Mouse (Mus musculus): Measurements from ENCODE around the gene Etv3. TPM values are rescaled to one million over a fixed set of nuclear protein-coding genes. Genes with fewer than 3 reads are reported as not detected.
A peak's percentile ranks its signal among the peaks of the same experiment; 100 is the strongest.

Etv3 gene
- polyA plus RNA-seq, 1 experiment from 2014 or later: 12.9 TPM

- H3K9ac ChIP-seq (replicated peaks): no peak overlapping the region
- H3K4me3 ChIP-seq (replicated peaks): no peak overlapping the region
- peaks cover 10% of the 10 kb centered on the region for H3K4me1 ChIP-seq (replicated peaks)
- no peaks in the 10 kb centered on the region for H3K36me3 ChIP-seq
- WGBS: 65% methylated on average over 4 of the region's 4 CpGs
- ATAC-seq: 0 out of 2 replicates have a peak, but pooled peaks have one; percentile 32
- H3K9me3 ChIP-seq: no peaks in the 10 kb centered on the region
- no peak overlapping the region for H3K27ac ChIP-seq
- H3K4me2 ChIP-seq (replicated peaks): no peak overlapping the region
- peaks cover 13% of the 10 kb centered on the region; the same call in 1 of the 2 replicates for H3K27me3 ChIP-seq
Observed at GRCm38 (mm10) chr3:87504749-87505425, 20.3 kb upstream of the Etv3 start.

GRCm38 (mm10) chr3:87506456-87507416 is 18.5 kb upstream of the Etv3 start:
- Histone ChIP-seq H3K9me3 (no peaks in the 10 kb centered on the region), H3K36me3 (no peaks in the 10 kb centered on the region), H3K4me3 (replicated peaks) (no peak overlapping the region), H3K27ac (no peak overlapping the region), H3K9ac (replicated peaks) (no peak overlapping the region), H3K4me1 (replicated peaks) (peaks cover 9% of the 10 kb centered on the region), H3K4me2 (replicated peaks) (no peak overlapping the region), H3K27me3 (peaks cover 10% of the 10 kb centered on the region; the same call in 1 of the 2 replicates)
- WGBS: 73% methylated on average over 12 of the region's 12 CpGs
- no peak for ATAC-seq

GRCm38 (mm10) chr3:87508205-87508901 is 16.9 kb upstream of the Etv3 start:
- no peak overlapping the region for H3K27ac ChIP-seq
- 21% methylated on average over 17 of the region's 17 CpGs for WGBS
- peak overlapping the region; percentile 21; the same call in 1 of the 2 replicates for H3K9ac ChIP-seq (replicated peaks)
- H3K4me2 ChIP-seq (replicated peaks): peak overlapping the region; percentile 45
- no peaks in the 10 kb centered on the region for H3K36me3 ChIP-seq
- no peaks in the 10 kb centered on the region for H3K9me3 ChIP-seq
- peak; percentile 84 for ATAC-seq
- H3K4me1 ChIP-seq (replicated peaks): peaks cover 4% of the 10 kb centered on the region
- peaks cover 9% of the 10 kb centered on the region; the same call in 1 of the 2 replicates for H3K27me3 ChIP-seq
- H3K4me3 ChIP-seq (replicated peaks): 0 out of 2 replicates have a peak overlapping the region, but pooled peaks have one; percentile 8

- peaks cover 5% of the 10 kb centered on the region; the same call in 1 of the 2 replicates for H3K27me3 ChIP-seq
- H3K4me2 ChIP-seq (replicated peaks): no peak overlapping the region
- ATAC-seq: no peak
- H3K36me3 ChIP-seq: no peaks in the 10 kb centered on the region
- H3K4me1 ChIP-seq (replicated peaks): peaks cover 4% of the 10 kb centered on the region
- no peak overlapping the region for H3K9ac ChIP-seq (replicated peaks)
- WGBS: 50% methylated on average over 4 of the region's 4 CpGs
- H3K4me3 ChIP-seq (replicated peaks): no peak overlapping the region
- no peaks in the 10 kb centered on the region for H3K9me3 ChIP-seq
- no peak overlapping the region for H3K27ac ChIP-seq
Observed at GRCm38 (mm10) chr3:87509061-87509460, 16.1 kb upstream of the Etv3 start.

- 88% methylated on average over 9 of the region's 9 CpGs for WGBS
- H3K4me3 ChIP-seq (replicated peaks): no peak overlapping the region
- no peaks in the 10 kb centered on the region for H3K36me3 ChIP-seq
- H3K9ac ChIP-seq (replicated peaks): no peak overlapping the region
- no peak overlapping the region for H3K27ac ChIP-seq
- peaks cover 4% of the 10 kb centered on the region for H3K4me1 ChIP-seq (replicated peaks)
- H3K9me3 ChIP-seq: no peaks in the 10 kb centered on the region
- H3K4me2 ChIP-seq (replicated peaks): no peak overlapping the region
- H3K27me3 ChIP-seq: peaks cover 4% of the 10 kb centered on the region; the same call in 1 of the 2 replicates
- ATAC-seq: no peak
Observed at GRCm38 (mm10) chr3:87510832-87511231, 14.4 kb upstream of the Etv3 start.

- H3K36me3 ChIP-seq: no peaks in the 10 kb centered on the region
- no peak for ATAC-seq
- H3K9ac ChIP-seq (replicated peaks): no peak overlapping the region; the same call in 1 of the 2 replicates
- H3K4me3 ChIP-seq (replicated peaks): no peak overlapping the region
- no peaks in the 10 kb centered on the region for H3K9me3 ChIP-seq
- no peak overlapping the region for H3K27ac ChIP-seq
- peaks cover 4% of the 10 kb centered on the region; the same call in 1 of the 2 replicates for H3K27me3 ChIP-seq
- peaks cover 4% of the 10 kb centered on the region for H3K4me1 ChIP-seq (replicated peaks)
- no peak overlapping the region for H3K4me2 ChIP-seq (replicated peaks)
- 42% methylated on average over 16 of the region's 16 CpGs for WGBS
Observed at GRCm38 (mm10) chr3:87511971-87512765, 13.0 kb upstream of the Etv3 start.

- no peak for ATAC-seq
- H3K4me3 ChIP-seq (replicated peaks): no peak overlapping the region
- no peaks in the 10 kb centered on the region for H3K27me3 ChIP-seq
- no peak overlapping the region for H3K27ac ChIP-seq
- no peak overlapping the region for H3K4me2 ChIP-seq (replicated peaks)
- H3K4me1 ChIP-seq (replicated peaks): no peaks in the 10 kb centered on the region
- H3K9ac ChIP-seq (replicated peaks): no peak overlapping the region
- no peaks in the 10 kb centered on the region for H3K36me3 ChIP-seq
- WGBS: 61% methylated on average over 13 of the region's 13 CpGs
- no peaks in the 10 kb centered on the region for H3K9me3 ChIP-seq
Observed at GRCm38 (mm10) chr3:87515567-87516081, 9.6 kb upstream of the Etv3 start.

GRCm38 (mm10) chr3:87518425-87518824 is 6.8 kb upstream of the Etv3 start:
- Histone ChIP-seq H3K9ac (replicated peaks) (no peak overlapping the region), H3K4me1 (replicated peaks) (no peaks in the 10 kb centered on the region), H3K4me2 (replicated peaks) (no peak overlapping the region), H3K27ac (no peak overlapping the region), H3K9me3 (no peaks in the 10 kb centered on the region), H3K36me3 (no peaks in the 10 kb centered on the region), H3K27me3 (0 out of 2 replicates have a peak, but pooled peaks cover 3% of the 10 kb centered on the region), H3K4me3 (replicated peaks) (no peak overlapping the region)
- no peak for ATAC-seq

- peaks cover 7% of the 10 kb centered on the region for H3K4me1 ChIP-seq (replicated peaks)
- H3K36me3 ChIP-seq: no peaks in the 10 kb centered on the region
- 82% methylated on average over 4 of the region's 4 CpGs for WGBS
- H3K4me2 ChIP-seq (replicated peaks): no peak overlapping the region
- ATAC-seq: no peak
- 0 out of 2 replicates have a peak, but pooled peaks cover 3% of the 10 kb centered on the region for H3K27me3 ChIP-seq
- H3K27ac ChIP-seq: no peak overlapping the region
- no peak overlapping the region for H3K9ac ChIP-seq (replicated peaks)
- no peaks in the 10 kb centered on the region for H3K9me3 ChIP-seq
- no peak overlapping the region for H3K4me3 ChIP-seq (replicated peaks)
Observed at GRCm38 (mm10) chr3:87521126-87521525, 4.1 kb upstream of the Etv3 start.

GRCm38 (mm10) chr3:87521833-87522232 is 3.4 kb upstream of the Etv3 start:
- no peak for ATAC-seq

GRCm38 (mm10) chr3:87523701-87524100 is 1.5 kb upstream of the Etv3 start:
- Histone ChIP-seq H3K4me3 (replicated peaks) (no peak overlapping the region), H3K27me3 (0 out of 2 replicates have a peak, but pooled peaks cover 3% of the 10 kb centered on the region), H3K27ac (no peak overlapping the region), H3K4me1 (replicated peaks) (peaks cover 18% of the 10 kb centered on the region), H3K36me3 (peaks cover 16% of the 10 kb centered on the region), H3K4me2 (replicated peaks) (no peak overlapping the region), H3K9ac (replicated peaks) (no peak overlapping the region), H3K9me3 (no peaks in the 10 kb centered on the region)
- ATAC-seq: no peak
- 95% methylated on average over 9 of the region's 9 CpGs for WGBS

More at GRCm38 (mm10) chr3:87521833-87522232, 3.4 kb upstream of the Etv3 start:
- Histone ChIP-seq H3K4me2 (replicated peaks) (no peak overlapping the region), H3K9me3 (no peaks in the 10 kb centered on the region), H3K27me3 (0 out of 2 replicates have a peak, but pooled peaks cover 3% of the 10 kb centered on the region), H3K4me3 (replicated peaks) (no peak overlapping the region), H3K9ac (replicated peaks) (no peak overlapping the region), H3K4me1 (replicated peaks) (peaks cover 14% of the 10 kb centered on the region), H3K27ac (no peak overlapping the region), H3K36me3 (no peaks in the 10 kb centered on the region)
- 58% methylated on average over 1 of the region's 1 CpGs for WGBS

All from midbrain, embryonic 13.5 days (tissue).